Mouse (Mus musculus) brain, adult 2 months (tissue): ENCODE data around the gene Prdm15.

Experiments used
- DNase-seq: peaks from one replicate; pipeline ENCODE4 v3.0.0; 2011; ENCODE audit warnings: low read depth, low spot score

Prdm15 gene

DNA sequence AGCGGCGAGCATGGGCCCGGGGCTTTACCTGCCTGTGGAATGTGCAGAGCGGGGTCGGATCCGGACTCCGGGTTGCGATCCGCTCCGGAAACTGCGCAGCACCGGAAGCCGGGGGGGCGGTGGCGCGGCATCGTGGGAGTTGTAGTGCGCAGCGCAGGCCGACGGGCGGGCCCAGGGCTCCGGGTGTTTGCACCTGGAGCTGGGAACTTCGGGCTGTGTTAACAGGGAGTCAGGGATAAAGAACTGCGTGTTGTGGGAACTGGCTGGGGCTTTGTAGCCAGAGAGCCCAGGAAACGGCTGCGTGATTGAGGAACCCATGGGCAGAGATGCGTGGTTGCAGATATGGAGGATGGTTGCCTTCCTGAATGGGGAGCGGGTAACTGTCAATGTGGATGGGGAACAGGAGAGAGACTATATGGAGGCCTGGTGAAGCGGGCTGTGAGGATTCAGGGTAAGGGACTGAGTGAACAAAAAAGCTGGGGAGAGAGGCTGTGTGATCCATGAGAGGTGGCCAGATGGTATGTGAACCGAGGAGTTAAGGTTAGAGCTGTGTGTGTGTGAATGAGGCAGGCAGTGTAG, at the start of gene Prdm15:
Gene Prdm15, minus strand, starts transcription at position 110 of the 579 bp plus-strand sequence.
- peak; percentile 94 for DNase-seq

DNA sequence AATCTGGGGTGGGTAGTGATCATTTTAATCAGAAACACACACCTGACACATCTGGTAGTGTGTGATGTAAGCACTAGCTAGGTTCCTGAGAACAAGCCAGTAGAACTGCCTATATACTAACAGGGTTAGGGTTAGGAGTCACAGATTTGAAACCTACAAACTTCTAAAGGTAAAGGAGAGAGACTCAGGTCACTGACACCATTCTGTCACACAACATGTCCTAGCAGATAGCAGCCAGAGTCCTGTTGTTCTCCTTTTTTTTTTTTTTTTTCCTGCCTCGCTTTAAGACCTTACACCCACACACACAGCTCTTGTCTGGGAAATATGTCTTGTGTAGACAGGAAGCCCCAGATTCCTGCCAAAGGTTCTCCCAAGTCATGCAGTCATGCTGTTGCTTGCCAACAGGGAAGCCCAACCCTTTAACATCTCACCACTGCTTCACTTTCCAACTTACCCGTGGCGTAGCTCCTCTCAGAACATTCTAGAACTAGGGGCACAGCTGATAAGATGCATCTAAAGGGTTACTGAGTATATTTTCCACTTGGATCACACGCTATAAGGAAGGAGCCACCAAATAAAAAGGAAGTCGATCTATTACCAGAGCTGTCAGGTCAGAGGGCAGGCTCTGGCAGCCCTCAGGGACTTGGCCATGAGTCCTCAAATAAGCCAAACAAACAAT, 45.8 kb upstream of the Prdm15 start:
- DNase-seq = peak; percentile 65

GRCm38 (mm10) chr16:97887762-97888161, 36.1 kb upstream of the Prdm15 start:
- DNase-seq = peak; percentile 55

- no peak for DNase-seq
These were observed 32.0 kb upstream of the Prdm15 start for GRCm38 (mm10) chr16:97883696-97884095.

DNA sequence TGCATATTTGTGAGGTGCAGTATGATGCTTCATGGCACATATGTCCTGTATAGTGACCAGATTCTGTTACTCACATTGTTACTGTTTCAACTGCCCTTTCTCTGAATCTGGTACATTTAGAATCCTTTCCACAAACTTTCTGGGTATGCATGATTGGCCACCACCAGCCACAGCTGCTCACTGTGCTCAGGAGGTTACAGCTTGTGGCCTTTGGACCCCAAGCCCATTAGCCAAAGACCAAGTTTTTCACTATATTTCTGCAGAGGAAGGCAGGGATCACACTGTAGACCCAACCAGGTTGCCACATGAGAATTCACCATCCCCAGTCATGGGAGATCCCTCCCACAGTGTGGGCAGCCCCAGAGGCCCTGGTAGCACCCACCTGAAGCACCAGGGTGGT, 31.2 kb upstream of the Prdm15 start:
- no peak for DNase-seq

DNA sequence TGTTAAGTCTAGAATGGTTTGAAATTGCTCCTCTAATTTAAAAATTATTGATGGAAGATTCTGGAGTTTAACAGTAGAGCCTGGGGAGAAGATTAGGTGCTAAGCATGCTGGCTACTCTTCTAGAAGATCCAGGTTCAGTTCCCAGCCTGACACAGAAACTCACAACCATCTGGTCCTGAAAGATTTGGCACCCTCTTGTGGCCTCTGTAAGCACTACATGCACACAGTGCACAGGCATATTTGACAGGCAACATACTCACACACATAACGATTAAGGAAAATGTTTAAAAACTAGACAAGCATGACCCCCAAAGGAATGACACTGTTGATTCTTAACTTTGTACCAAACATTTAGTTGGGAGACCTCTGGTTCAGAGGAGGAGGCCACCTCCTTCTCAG, 27.5 kb upstream of the Prdm15 start:
- DNase-seq = peak; percentile 56

DNA sequence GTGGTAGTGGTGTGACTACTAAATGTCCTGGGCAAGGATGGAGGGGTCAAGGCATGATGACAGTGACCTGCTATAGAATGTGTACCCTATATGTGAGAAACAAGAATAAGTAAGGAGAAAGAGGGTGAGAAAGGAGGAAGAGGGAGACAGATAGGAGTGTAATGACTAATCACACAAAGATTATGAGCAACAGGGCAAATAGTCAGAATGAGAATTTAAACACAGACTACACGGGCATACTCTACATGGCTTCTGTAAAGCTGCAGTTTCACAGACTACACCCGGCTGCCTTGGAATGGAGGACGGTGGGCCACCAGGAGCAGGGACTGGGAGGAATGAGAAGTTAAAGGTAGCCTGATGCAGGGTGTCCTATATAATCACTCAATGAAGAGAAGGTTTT, 25.9 kb upstream of the Prdm15 start:
- no peak for DNase-seq

- DNase-seq = no peak
These were observed 23.5 kb upstream of the Prdm15 start for GRCm38 (mm10) chr16:97875101-97875500.

- DNase-seq = no peak
These were observed 22.7 kb upstream of the Prdm15 start for GRCm38 (mm10) chr16:97874376-97874775.

DNA sequence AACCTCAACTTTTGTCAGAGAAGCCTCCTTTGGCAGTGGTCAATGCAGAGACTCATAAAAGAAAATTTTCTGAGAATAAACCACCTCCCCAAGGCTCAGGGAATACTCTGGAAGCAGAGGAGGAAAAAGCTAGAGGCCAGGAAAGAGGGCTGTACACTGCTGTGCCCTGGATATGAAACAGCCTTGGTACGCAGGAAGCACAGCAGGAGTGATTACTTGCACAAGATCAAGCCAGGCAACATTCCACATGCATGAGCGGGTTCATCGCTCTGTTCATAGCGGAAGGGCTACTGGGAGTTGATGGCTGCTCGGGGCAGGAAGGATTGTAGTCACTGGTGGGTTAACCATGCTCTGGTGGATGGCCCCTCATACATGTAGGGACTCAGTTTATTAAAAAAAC, 21.0 kb upstream of the Prdm15 start:
- peak; percentile 20 for DNase-seq

DNA sequence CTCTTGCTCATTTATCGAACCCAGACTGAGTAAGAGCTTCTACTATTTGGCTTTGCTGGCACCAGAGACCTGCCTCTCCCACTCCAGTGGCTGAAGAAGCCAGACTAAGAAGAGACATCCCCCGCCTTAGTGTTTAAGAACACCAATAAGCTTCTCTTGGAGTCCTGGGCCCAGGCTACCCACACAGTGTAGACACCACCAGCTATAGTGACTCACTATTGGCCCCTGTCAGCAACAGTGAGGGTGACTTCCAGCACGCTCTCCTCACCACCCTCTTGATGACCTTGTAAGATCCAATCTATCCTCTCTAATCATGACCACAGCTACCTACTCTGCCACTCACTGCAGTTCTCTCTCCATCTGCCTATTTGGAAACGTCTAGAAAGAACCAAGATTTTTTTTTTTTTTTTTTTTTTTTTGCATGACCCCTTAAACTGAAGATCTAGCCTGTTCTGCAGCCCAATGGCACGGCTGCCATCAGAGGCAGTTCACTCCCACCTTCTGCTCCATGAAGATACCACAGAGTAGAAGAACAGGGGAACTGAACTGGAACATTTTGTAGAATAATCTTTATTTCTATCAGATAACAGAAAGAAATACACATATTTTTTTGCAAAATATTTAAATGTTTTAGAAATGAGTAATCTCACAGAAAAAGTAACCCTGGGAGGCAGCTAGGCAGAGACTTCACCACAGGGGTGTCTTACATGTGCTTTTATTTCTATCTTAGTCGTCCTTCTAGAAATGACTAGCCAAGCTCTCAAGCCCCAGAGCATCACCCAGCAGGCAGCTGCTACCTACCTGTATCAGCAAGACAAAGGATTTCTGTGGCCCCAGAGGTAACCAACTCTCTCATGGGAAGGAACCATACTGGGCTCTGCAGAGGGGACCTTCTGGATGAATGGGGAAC, 17.8 kb upstream of the Prdm15 start:
- DNase-seq = no peak

- peak; percentile 56 for DNase-seq
These were observed 12.3 kb upstream of the Prdm15 start for GRCm38 (mm10) chr16:97863932-97864467.

DNA sequence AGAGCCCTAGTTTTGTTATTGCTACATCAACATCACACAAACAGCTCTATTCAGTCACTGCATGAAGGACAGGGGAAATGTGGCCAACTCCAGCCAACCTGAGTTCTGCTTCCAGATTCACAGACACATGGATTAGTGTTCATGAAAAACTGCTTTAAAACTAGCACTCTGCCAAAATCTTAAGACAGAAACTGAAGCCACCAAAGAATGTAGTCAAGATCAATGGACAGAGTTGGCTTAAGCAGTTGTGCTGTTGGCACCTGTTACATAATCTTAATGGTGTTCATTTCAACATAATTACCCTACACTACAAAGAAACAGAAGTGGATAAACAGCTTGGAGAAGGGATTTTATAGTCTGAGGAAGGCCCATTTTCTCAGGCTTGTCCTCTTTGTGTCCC, 4.4 kb upstream of the Prdm15 start:
- no peak for DNase-seq

GRCm38 (mm10) chr16:97851061-97851740, 449 bp downstream of the Prdm15 start:
- peak; percentile 93 for DNase-seq

DNA sequence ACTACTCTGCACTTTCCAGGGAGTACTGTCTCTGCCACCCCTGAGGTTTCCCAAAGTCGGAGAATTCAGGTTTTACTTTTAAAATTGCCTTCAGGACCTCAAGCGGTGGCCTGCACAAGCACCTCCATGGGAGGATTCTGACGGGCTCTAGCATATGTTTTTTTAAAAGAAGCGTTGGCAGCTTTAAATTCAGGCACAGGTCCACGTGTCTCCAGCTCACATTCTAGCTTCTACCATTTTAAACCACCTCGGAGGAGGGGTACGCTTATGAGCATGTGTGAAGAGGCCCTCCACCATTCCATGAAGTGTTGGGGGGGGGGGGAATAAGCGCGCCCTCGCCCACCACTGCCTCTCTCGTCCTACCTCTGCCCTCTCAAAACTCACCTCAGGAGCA, 986 bp downstream of the Prdm15 start:
- DNase-seq = peak; percentile 82

DNA sequence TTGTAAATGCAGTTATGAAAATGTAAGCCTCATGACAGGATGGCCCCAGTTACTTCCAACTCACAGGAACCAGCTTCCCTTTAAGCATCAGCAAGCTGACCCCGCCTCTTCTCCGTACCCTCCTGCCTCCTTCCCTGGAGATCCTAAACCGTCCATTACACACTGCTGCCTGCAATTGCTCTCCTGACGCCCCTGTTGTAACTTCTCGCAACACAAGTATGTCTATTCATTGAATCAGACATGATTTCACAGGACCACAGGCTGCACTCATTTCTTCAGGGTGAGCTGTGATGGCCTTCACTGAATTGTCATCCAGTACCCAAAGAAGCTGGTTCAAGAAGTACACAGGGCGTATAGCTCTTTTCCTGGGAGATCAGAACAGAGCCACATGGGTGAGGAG, 2.8 kb downstream of the Prdm15 start:
- DNase-seq = no peak

- no peak for DNase-seq
These were observed 6.4 kb downstream of the Prdm15 start for GRCm38 (mm10) chr16:97844967-97845937.

DNA sequence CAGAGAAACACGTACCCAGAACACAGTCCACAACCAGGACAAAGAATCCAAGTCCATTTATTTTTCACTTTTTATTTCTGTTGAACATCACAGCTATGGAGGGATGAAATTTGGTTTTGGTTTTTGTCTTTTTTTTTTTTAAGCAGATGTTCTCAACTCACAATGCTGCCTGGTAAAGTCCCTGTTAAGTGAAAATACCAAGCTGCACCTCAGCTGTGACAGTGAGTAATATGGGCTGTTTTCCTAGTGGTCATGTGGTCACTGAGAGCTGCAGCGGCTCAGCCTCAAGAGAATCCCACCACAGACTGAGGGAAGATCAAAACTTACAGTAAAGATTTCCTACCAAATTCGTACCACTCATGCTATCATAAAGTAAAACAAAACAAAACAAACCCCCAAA, 19.5 kb downstream of the Prdm15 start:
- no peak for DNase-seq

GRCm38 (mm10) chr16:97828207-97828606, 23.4 kb downstream of the Prdm15 start:
- DNase-seq = no peak

GRCm38 (mm10) chr16:97823311-97824007, 28.2 kb downstream of the Prdm15 start:
- no peak for DNase-seq
